Mouse (Mus musculus) small intestine, adult 2 months (tissue): ENCODE data around the gene Poldip2. TPM values are rescaled to one million over a fixed set of nuclear protein-coding genes. Genes with fewer than 3 reads are reported as not detected.

Experiments
- H3K27ac ChIP-seq: fragments of 200-500 bp; 2 replicates; pipeline ENCODE4 v1.5.1; 2012; ENCODE audit warnings: low read depth, low read length, control low read depth, inconsistent platforms; ENCODE audit not compliant: insufficient read depth
- H3K27me3 ChIP-seq: fragments of 200-500 bp; 2 replicates; pipeline ENCODE4 v1.6.1; 2012; ENCODE audit warnings: mild to moderate bottlenecking, moderate library complexity, low read length, inconsistent platforms; ENCODE audit not compliant: control insufficient read depth, insufficient read depth
- H3K36me3 ChIP-seq: fragments of 200-500 bp; 2 replicates; pipeline ENCODE4 v1.6.1; 2012; ENCODE audit warnings: mild to moderate bottlenecking, low read length, control low read depth, inconsistent platforms; ENCODE audit not compliant: control insufficient read depth, insufficient read depth
- H3K4me1 ChIP-seq: fragments of 200-500 bp; 2 replicates; pipeline ENCODE4 v1.6.1; 2012; ENCODE audit warnings: low read length, inconsistent platforms, mixed read lengths; ENCODE audit not compliant: control insufficient read depth, insufficient read depth, insufficient read length
- H3K4me3 ChIP-seq: fragments of 200-500 bp; 2 replicates; pipeline ENCODE4 v1.5.1; 2012; ENCODE audit warnings: low read depth, mild to moderate bottlenecking, control low read depth, inconsistent platforms, low read length, moderate library complexity
- CTCF ChIP-seq: fragments of 200-500 bp; IDR thresholded peaks from 2 replicates; pipeline ENCODE4 v1.5.1; 2012; ENCODE audit warnings: low read depth, mild to moderate bottlenecking, control low read depth, inconsistent platforms, low read length, moderate library complexity, mixed read lengths; ENCODE audit not compliant: insufficient replicate concordance, insufficient read length; ENCODE audit errors: extremely low read depth
- POLR2A ChIP-seq: fragments of 200-500 bp; IDR thresholded peaks from 2 replicates; pipeline ENCODE4 v1.6.1; 2012; ENCODE audit warnings: low read depth, mild to moderate bottlenecking, control low read depth, inconsistent platforms, low read length, moderate library complexity
- whole genome bisulfite sequencing: fragments of 180-500 bp; shearing (Covaris S2); methylation state at CpG from one replicate; pipeline ENCODE4 v1.1.7; 2018; 5-methylcytosine and 5-hydroxymethylcytosine counted together
- polyA plus RNA-seq: library from polyadenylated mRNA; depleted of rRNA; stranded (reverse); fragments of >200 nt; gene quantifications from 2 replicates; pipeline ENCODE4 v1.2.3, GENCODE M21; 2012

Poldip2 gene
- polyA plus RNA-seq, 1 experiment: 24.9 TPM

- TF ChIP-seq CTCF (no peak), POLR2A (no peak)
- 74% methylated on average over 4 of the region's 4 CpGs for WGBS
- Histone ChIP-seq H3K27ac (peak overlapping the region; percentile 99), H3K27me3 (no peaks in the 10 kb centered on the region), H3K4me1 (peaks cover 10% of the 10 kb centered on the region; the same call in 1 of the 2 replicates), H3K4me3 (no peak overlapping the region), H3K36me3 (peaks cover 18% of the 10 kb centered on the region)
Measured at GRCm38 (mm10) chr11:78534516-78534915, 22.5 kb downstream of the Poldip2 start.

GRCm38 (mm10) chr11:78535376-78536079 lies 23.5 kb downstream of the Poldip2 start:
- peak overlapping the region; percentile 99 for H3K27ac ChIP-seq
- peak overlapping the region; percentile 94 for H3K4me3 ChIP-seq
- no peaks in the 10 kb centered on the region for H3K27me3 ChIP-seq
- H3K4me1 ChIP-seq: peaks cover 10% of the 10 kb centered on the region; the same call in 1 of the 2 replicates
- TF ChIP-seq CTCF: no peak
- no peak for TF ChIP-seq POLR2A
- peaks cover 17% of the 10 kb centered on the region for H3K36me3 ChIP-seq
- WGBS: under 1% methylated on average over 23 of the region's 23 CpGs

- TF ChIP-seq CTCF: no peak
- peak; percentile 86 for TF ChIP-seq POLR2A
- WGBS: under 1% methylated on average over 52 of the region's 52 CpGs
Measured at GRCm38 (mm10) chr11:78536080-78536689, 24.2 kb downstream of the Poldip2 start, which contains the start of the genes Tnfaip1 and Ift20. TSS of gene Tnfaip1 (minus strand) at chr11:78536332. TSS of gene Ift20 (plus strand) at chr11:78536361.

GRCm38 (mm10) chr11:78536690-78537084 lies 24.7 kb downstream of the Poldip2 start:
- TF ChIP-seq CTCF: no peak
- TF ChIP-seq POLR2A: no peak
- Histone ChIP-seq H3K36me3 (peaks cover 21% of the 10 kb centered on the region), H3K4me1 (peaks cover 10% of the 10 kb centered on the region; the same call in 1 of the 2 replicates), H3K27ac (peak overlapping the region; percentile 88), H3K27me3 (no peaks in the 10 kb centered on the region), H3K4me3 (peak overlapping the region; percentile 94)
- under 1% methylated on average over 14 of the region's 14 CpGs for WGBS

More at GRCm38 (mm10) chr11:78536080-78536689, 24.2 kb downstream of the Poldip2 start, which contains the start of the genes Tnfaip1 and Ift20:
- peaks cover 18% of the 10 kb centered on the region for H3K36me3 ChIP-seq
- peak within 1 kb of the TSS; percentile 94 for H3K4me3 ChIP-seq
- H3K4me1 ChIP-seq: peaks cover 10% of the 10 kb centered on the region; the same call in 1 of the 2 replicates
- peak within 1 kb of the TSS; percentile 99 for H3K27ac ChIP-seq
- no peaks in the 10 kb centered on the region for H3K27me3 ChIP-seq

- 77% methylated on average over 3 of the region's 3 CpGs for WGBS
Measured at GRCm38 (mm10) chr11:78540358-78540757, 28.4 kb downstream of the Poldip2 start.

GRCm38 (mm10) chr11:78544449-78545111 lies 32.6 kb downstream of the Poldip2 start:
- 66% methylated on average over 7 of the region's 7 CpGs for WGBS
- peaks cover 29% of the 10 kb centered on the region for H3K36me3 ChIP-seq
- no peak for TF ChIP-seq CTCF
- no peak for TF ChIP-seq POLR2A
- peaks cover 9% of the 10 kb centered on the region for H3K4me1 ChIP-seq
- no peak overlapping the region for H3K4me3 ChIP-seq
- no peak overlapping the region for H3K27ac ChIP-seq
- H3K27me3 ChIP-seq: no peaks in the 10 kb centered on the region

More at GRCm38 (mm10) chr11:78540358-78540757, 28.4 kb downstream of the Poldip2 start:
- peaks cover 6% of the 10 kb centered on the region for H3K4me1 ChIP-seq
- H3K4me3 ChIP-seq: no peak overlapping the region
- TF ChIP-seq CTCF (no peak), POLR2A (no peak)
- no peak overlapping the region for H3K27ac ChIP-seq
- H3K36me3 ChIP-seq: peaks cover 34% of the 10 kb centered on the region
- H3K27me3 ChIP-seq: no peaks in the 10 kb centered on the region
